Mouse (Mus musculus) forebrain, embryonic 10.5 days (tissue): ENCODE measurements around the gene Gm11361. TPM values are rescaled to one million over a fixed set of nuclear protein-coding genes. Genes with fewer than 3 reads are reported as not detected.

Source experiments
- DNase-seq: peaks from one replicate; pipeline ENCODE4 v3.0.0-alpha.2; 2017; ENCODE audit warnings: low spot score; ENCODE audit errors: extremely low spot score
- H3K27ac ChIP-seq: fragments of 300-500 bp; sonication (generic); 2 replicates; pipeline ENCODE4 v1.5.1; 2016; ENCODE audit warnings: mild to moderate bottlenecking
- H3K27me3 ChIP-seq: fragments of 300-500 bp; sonication (generic); 2 replicates; pipeline ENCODE4 v1.6.1; 2016; ENCODE audit warnings: mild to moderate bottlenecking; ENCODE audit not compliant: poor library complexity, severe bottlenecking
- H3K36me3 ChIP-seq: fragments of 300-500 bp; sonication (generic); replicated peaks from 2 replicates; pipeline ENCODE4 v1.6.1; 2016; ENCODE audit warnings: mild to moderate bottlenecking, moderate library complexity
- H3K4me1 ChIP-seq: fragments of 300-500 bp; sonication (generic); 2 replicates; pipeline ENCODE4 v1.6.1; 2016
- H3K4me3 ChIP-seq: fragments of 300-500 bp; sonication (generic); 2 replicates; pipeline ENCODE4 v1.5.1; 2016; ENCODE audit warnings: mild to moderate bottlenecking, moderate library complexity
- H3K9me3 ChIP-seq: fragments of 300-500 bp; sonication (generic); 2 replicates; pipeline ENCODE4 v1.6.1; 2016; ENCODE audit warnings: mild to moderate bottlenecking, moderate library complexity
- WGBS: fragments of 180-500 bp; shearing (Covaris S2); methylation state at CpG from one replicate; pipeline ENCODE4 v1.1.7; 2016; 5-methylcytosine and 5-hydroxymethylcytosine counted together
- polyA plus RNA-seq: library from polyadenylated mRNA; unstranded; fragments of >200 nt; fragmentation: Nextera tagmentation; extraction: Ambion mirVana; gene quantifications from 2 replicates; pipeline ENCODE4 v1.2.1, GENCODE M21; 2016

Gene Gm11361
- polyA plus RNA-seq: 3.2 and 4.8 TPM in 2 replicates

DNA sequence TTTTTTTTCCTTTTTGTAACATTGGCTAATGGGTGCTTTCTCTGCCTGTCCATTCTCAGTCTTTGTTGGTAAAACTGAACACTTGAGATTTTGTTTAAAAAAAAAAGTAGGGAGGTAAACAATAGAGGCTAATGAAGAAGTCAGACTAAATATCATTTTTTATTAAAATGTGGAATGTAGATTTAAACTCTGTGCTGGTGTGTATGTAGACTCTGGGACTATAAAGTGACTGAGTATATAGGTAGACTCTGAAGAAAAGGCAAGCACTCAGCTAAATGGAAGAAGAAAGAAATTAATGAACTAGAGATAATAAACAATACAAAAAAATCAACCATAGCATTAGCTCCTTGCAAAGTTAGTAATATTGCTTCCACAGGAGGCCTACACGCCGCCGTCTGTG is at the start of gene Gm11361:
TSS of gene Gm11361 (plus strand) at position 301 of the 400 bp plus-strand sequence.
- Histone ChIP-seq H3K36me3 (no peaks in the 10 kb centered on the region), H3K27ac (no peak within 1 kb of the TSS), H3K4me1 (no peaks in the 10 kb centered on the region), H3K27me3 (no peaks in the 10 kb centered on the region), H3K9me3 (no peaks in the 10 kb centered on the region), H3K4me3 (no peak within 1 kb of the TSS)
- 100% methylated on average over 3 of the region's 3 CpGs for WGBS
- DNase-seq: no peak

DNA sequence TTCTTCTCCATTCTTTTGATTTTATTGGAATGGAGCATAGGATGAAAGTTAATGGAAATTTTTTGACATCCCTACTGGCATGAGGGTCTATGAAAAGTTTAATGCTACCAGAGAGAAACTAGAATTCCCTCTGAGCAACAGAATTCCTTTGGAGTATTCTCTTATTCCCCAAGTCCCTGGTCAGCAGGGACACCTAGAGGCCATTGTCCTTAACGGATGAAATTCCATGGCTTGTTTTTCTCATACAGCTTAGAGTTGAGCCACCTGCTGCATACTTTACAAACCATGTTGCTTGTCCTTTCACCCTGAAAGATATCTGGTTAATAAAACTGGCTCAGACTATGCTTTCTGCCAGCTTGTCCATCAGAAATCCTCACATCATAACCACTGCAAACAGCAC is 7.1 kb downstream of the Gm11361 start:
- H3K9me3 ChIP-seq: no peaks in the 10 kb centered on the region
- no peak overlapping the region for H3K27ac ChIP-seq
- no peaks in the 10 kb centered on the region for H3K4me1 ChIP-seq
- WGBS: 8% methylated on average over 1 of the region's 1 CpGs
- no peak overlapping the region for H3K4me3 ChIP-seq
- H3K36me3 ChIP-seq: no peaks in the 10 kb centered on the region
- DNase-seq: no peak
- no peaks in the 10 kb centered on the region for H3K27me3 ChIP-seq

- WGBS: 93% methylated on average over 3 of the region's 3 CpGs
These were observed 30.0 kb downstream of the Gm11361 start for GRCm38 (mm10) chr13:28287368-28287767.

GRCm38 (mm10) chr13:28294272-28294671 is 36.9 kb downstream of the Gm11361 start:
- H3K27me3 ChIP-seq: no peaks in the 10 kb centered on the region
- no peaks in the 10 kb centered on the region for H3K9me3 ChIP-seq
- no peak for DNase-seq
- peak overlapping the region; percentile 86 for H3K27ac ChIP-seq
- peaks cover 46% of the 10 kb centered on the region for H3K4me1 ChIP-seq
- WGBS: 65% methylated on average over 4 of the region's 4 CpGs
- H3K36me3 ChIP-seq: no peaks in the 10 kb centered on the region
- no peak overlapping the region; the same call in 1 of the 2 replicates for H3K4me3 ChIP-seq

More at GRCm38 (mm10) chr13:28287368-28287767, 30.0 kb downstream of the Gm11361 start:
- H3K4me3 ChIP-seq: no peak overlapping the region
- no peak overlapping the region for H3K27ac ChIP-seq
- DNase-seq: no peak
- no peaks in the 10 kb centered on the region for H3K27me3 ChIP-seq
- no peaks in the 10 kb centered on the region for H3K36me3 ChIP-seq
- H3K4me1 ChIP-seq: no peaks in the 10 kb centered on the region
- no peaks in the 10 kb centered on the region for H3K9me3 ChIP-seq

GRCm38 (mm10) chr13:28294757-28295361 is 37.5 kb downstream of the Gm11361 start:
- no peaks in the 10 kb centered on the region for H3K27me3 ChIP-seq
- peaks cover 46% of the 10 kb centered on the region for H3K4me1 ChIP-seq
- H3K9me3 ChIP-seq: no peaks in the 10 kb centered on the region
- H3K27ac ChIP-seq: peak overlapping the region; percentile 86
- peak; percentile 46 for DNase-seq
- H3K4me3 ChIP-seq: peak overlapping the region; percentile 23; the same call in 1 of the 2 replicates
- H3K36me3 ChIP-seq: no peaks in the 10 kb centered on the region
- under 1% methylated on average over 3 of the region's 3 CpGs for WGBS

- no peak for DNase-seq
- peak overlapping the region; percentile 86 for H3K27ac ChIP-seq
- H3K9me3 ChIP-seq: no peaks in the 10 kb centered on the region
- no peaks in the 10 kb centered on the region for H3K36me3 ChIP-seq
- peak overlapping the region; percentile 23; the same call in 1 of the 2 replicates for H3K4me3 ChIP-seq
- no peaks in the 10 kb centered on the region for H3K27me3 ChIP-seq
- peaks cover 46% of the 10 kb centered on the region for H3K4me1 ChIP-seq
- 36% methylated on average over 5 of the region's 5 CpGs for WGBS
These were observed 38.2 kb downstream of the Gm11361 start for GRCm38 (mm10) chr13:28295492-28295891.

- Histone ChIP-seq H3K27me3 (no peaks in the 10 kb centered on the region), H3K9me3 (no peaks in the 10 kb centered on the region), H3K4me3 (no peak overlapping the region), H3K36me3 (no peaks in the 10 kb centered on the region), H3K4me1 (peaks cover 46% of the 10 kb centered on the region), H3K27ac (no peak overlapping the region)
- 96% methylated on average over 2 of the region's 2 CpGs for WGBS
- DNase-seq: no peak
These were observed 39.8 kb downstream of the Gm11361 start for GRCm38 (mm10) chr13:28297098-28297497.

DNA sequence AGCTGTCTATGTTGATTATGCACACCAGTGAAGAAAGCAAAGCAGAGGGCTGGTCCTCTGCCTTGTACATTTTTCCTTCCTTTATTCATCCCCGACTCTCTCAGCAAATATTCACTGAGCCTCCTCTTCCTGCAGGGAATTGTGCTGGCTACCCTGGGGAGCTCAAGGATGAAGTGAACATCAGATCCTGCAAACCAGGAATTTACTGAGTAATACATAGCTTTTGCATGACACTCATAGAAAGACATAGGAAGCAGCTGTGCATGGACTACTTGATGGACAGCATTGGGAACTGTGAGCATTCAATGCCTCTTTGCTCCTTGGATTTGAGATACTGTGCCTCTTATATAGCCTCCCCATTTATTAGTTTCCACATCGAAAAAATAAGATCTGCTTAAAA is 40.2 kb downstream of the Gm11361 start:
- H3K27ac ChIP-seq: peak overlapping the region; percentile 65; the same call in 1 of the 2 replicates
- no peaks in the 10 kb centered on the region for H3K27me3 ChIP-seq
- DNase-seq: no peak
- H3K4me3 ChIP-seq: no peak overlapping the region
- H3K9me3 ChIP-seq: no peaks in the 10 kb centered on the region
- H3K4me1 ChIP-seq: peaks cover 45% of the 10 kb centered on the region
- H3K36me3 ChIP-seq: no peaks in the 10 kb centered on the region
- 80% methylated on average over 2 of the region's 2 CpGs for WGBS

Other genes with a start within 250 kb of the Gm11361 start
- gene Prl4a1, start 241.3 kb upstream of the Gm11361 start, polyA plus RNA-seq: not detected in 2 replicates
- gene Prl5a1, start 115.0 kb upstream of the Gm11361 start, polyA plus RNA-seq: not detected in 2 replicates